Mouse (Mus musculus) small intestine, adult 2 months (tissue): ENCODE data around the gene Irak1. TPM values are rescaled to one million over a fixed set of nuclear protein-coding genes. Genes with fewer than 3 reads are reported as not detected.

Experiments used
- H3K27ac ChIP-seq: fragments of 200-500 bp; 2 replicates; pipeline ENCODE4 v1.5.1; 2012; ENCODE audit warnings: low read depth, low read length, control low read depth, inconsistent platforms; ENCODE audit not compliant: insufficient read depth
- H3K27me3 ChIP-seq: fragments of 200-500 bp; 2 replicates; pipeline ENCODE4 v1.6.1; 2012; ENCODE audit warnings: mild to moderate bottlenecking, moderate library complexity, low read length, inconsistent platforms; ENCODE audit not compliant: control insufficient read depth, insufficient read depth
- H3K36me3 ChIP-seq: fragments of 200-500 bp; 2 replicates; pipeline ENCODE4 v1.6.1; 2012; ENCODE audit warnings: mild to moderate bottlenecking, low read length, control low read depth, inconsistent platforms; ENCODE audit not compliant: control insufficient read depth, insufficient read depth
- H3K4me1 ChIP-seq: fragments of 200-500 bp; 2 replicates; pipeline ENCODE4 v1.6.1; 2012; ENCODE audit warnings: low read length, inconsistent platforms, mixed read lengths; ENCODE audit not compliant: control insufficient read depth, insufficient read depth, insufficient read length
- H3K4me3 ChIP-seq: fragments of 200-500 bp; 2 replicates; pipeline ENCODE4 v1.5.1; 2012; ENCODE audit warnings: low read depth, mild to moderate bottlenecking, control low read depth, inconsistent platforms, low read length, moderate library complexity
- CTCF ChIP-seq: fragments of 200-500 bp; IDR thresholded peaks from 2 replicates; pipeline ENCODE4 v1.5.1; 2012; ENCODE audit warnings: low read depth, mild to moderate bottlenecking, control low read depth, inconsistent platforms, low read length, moderate library complexity, mixed read lengths; ENCODE audit not compliant: insufficient replicate concordance, insufficient read length; ENCODE audit errors: extremely low read depth
- POLR2A ChIP-seq: fragments of 200-500 bp; IDR thresholded peaks from 2 replicates; pipeline ENCODE4 v1.6.1; 2012; ENCODE audit warnings: low read depth, mild to moderate bottlenecking, control low read depth, inconsistent platforms, low read length, moderate library complexity
- WGBS: fragments of 180-500 bp; shearing (Covaris S2); methylation state at CpG from one replicate; pipeline ENCODE4 v1.1.7; 2018; 5-methylcytosine and 5-hydroxymethylcytosine counted together
- polyA plus RNA-seq: library from polyadenylated mRNA; depleted of rRNA; stranded (reverse); fragments of >200 nt; gene quantifications from 2 replicates; pipeline ENCODE4 v1.2.3, GENCODE M21; 2012

The Irak1 gene
- polyA plus RNA-seq, 1 experiment, result 96.8 TPM

GRCm38 (mm10) chrX:73976283-73976682 lies 47.4 kb downstream of the Irak1 start:
- H3K27me3 ChIP-seq, result no peaks in the 10 kb centered on the region
- H3K4me3 ChIP-seq, result no peak overlapping the region
- TF ChIP-seq POLR2A (no peak), CTCF (no peak)
- WGBS, result 95% methylated on average over 2 of the region's 2 CpGs
- H3K4me1 ChIP-seq, result no peaks in the 10 kb centered on the region
- no peaks in the 10 kb centered on the region for H3K36me3 ChIP-seq
- no peak overlapping the region for H3K27ac ChIP-seq

- no peaks in the 10 kb centered on the region for H3K27me3 ChIP-seq
- 69% methylated on average over 4 of the region's 4 CpGs for WGBS
- H3K4me1 ChIP-seq, result no peaks in the 10 kb centered on the region
- no peak for TF ChIP-seq CTCF
- no peak for TF ChIP-seq POLR2A
- no peak overlapping the region for H3K27ac ChIP-seq
- H3K4me3 ChIP-seq, result no peak overlapping the region
- H3K36me3 ChIP-seq, result no peaks in the 10 kb centered on the region
These were observed 50.9 kb downstream of the Irak1 start for GRCm38 (mm10) chrX:73972774-73973173.

- no peaks in the 10 kb centered on the region for H3K27me3 ChIP-seq
- H3K36me3 ChIP-seq, result no peaks in the 10 kb centered on the region
- no peak overlapping the region for H3K4me3 ChIP-seq
- no peak overlapping the region for H3K27ac ChIP-seq
- no peak for TF ChIP-seq CTCF
- TF ChIP-seq POLR2A, result no peak
- H3K4me1 ChIP-seq, result no peaks in the 10 kb centered on the region
These were observed 52.9 kb downstream of the Irak1 start for GRCm38 (mm10) chrX:73970781-73971180.

- Histone ChIP-seq H3K4me3 (no peak overlapping the region), H3K36me3 (no peaks in the 10 kb centered on the region), H3K27ac (no peak overlapping the region), H3K27me3 (no peaks in the 10 kb centered on the region), H3K4me1 (peaks cover under 1% of the 10 kb centered on the region; the same call in 1 of the 2 replicates)
- TF ChIP-seq CTCF (no peak), POLR2A (no peak)
- 58% methylated on average over 2 of the region's 2 CpGs for WGBS
These were observed 54.0 kb downstream of the Irak1 start for GRCm38 (mm10) chrX:73969729-73970128.

GRCm38 (mm10) chrX:73969167-73969566 lies 54.6 kb downstream of the Irak1 start:
- no peak for TF ChIP-seq CTCF
- TF ChIP-seq POLR2A, result no peak
- Histone ChIP-seq H3K36me3 (no peaks in the 10 kb centered on the region), H3K27ac (no peak overlapping the region), H3K4me3 (no peak overlapping the region), H3K27me3 (no peaks in the 10 kb centered on the region), H3K4me1 (peaks cover 6% of the 10 kb centered on the region; the same call in 1 of the 2 replicates)
- 90% methylated on average over 1 of the region's 1 CpGs for WGBS

GRCm38 (mm10) chrX:73967177-73968075 lies 56.3 kb downstream of the Irak1 start:
- Histone ChIP-seq H3K27me3 (no peaks in the 10 kb centered on the region), H3K27ac (peak overlapping the region; percentile 99), H3K36me3 (no peaks in the 10 kb centered on the region), H3K4me3 (peak overlapping the region; percentile 100), H3K4me1 (peaks cover 9% of the 10 kb centered on the region; the same call in 1 of the 2 replicates)
- 10% methylated on average over 60 of the region's 60 CpGs for WGBS
- TF ChIP-seq CTCF, result no peak
- peak; percentile 48; the same call in 1 of the 2 replicates for TF ChIP-seq POLR2A

GRCm38 (mm10) chrX:73966248-73967176 lies 57.2 kb downstream of the Irak1 start, which contains the start of gene Hcfc1:
TSS of gene Hcfc1 (minus strand) at chrX:73966357.
- H3K4me1 ChIP-seq, result peaks cover 9% of the 10 kb centered on the region; the same call in 1 of the 2 replicates
- WGBS, result 13% methylated on average over 58 of the region's 58 CpGs

More at GRCm38 (mm10) chrX:73966248-73967176, 57.2 kb downstream of the Irak1 start, which contains the start of gene Hcfc1:
- peak within 1 kb of the TSS; percentile 100 for H3K4me3 ChIP-seq
- no peaks in the 10 kb centered on the region; the same call in 1 of the 2 replicates for H3K36me3 ChIP-seq
- H3K27me3 ChIP-seq, result no peaks in the 10 kb centered on the region
- no peak for TF ChIP-seq CTCF
- TF ChIP-seq POLR2A, result peak; percentile 28; the same call in 1 of the 2 replicates
- H3K27ac ChIP-seq, result peak within 1 kb of the TSS; percentile 99
